Mouse (Mus musculus): ENCODE data around the gene Fat1.

Fat1 gene

DNA sequence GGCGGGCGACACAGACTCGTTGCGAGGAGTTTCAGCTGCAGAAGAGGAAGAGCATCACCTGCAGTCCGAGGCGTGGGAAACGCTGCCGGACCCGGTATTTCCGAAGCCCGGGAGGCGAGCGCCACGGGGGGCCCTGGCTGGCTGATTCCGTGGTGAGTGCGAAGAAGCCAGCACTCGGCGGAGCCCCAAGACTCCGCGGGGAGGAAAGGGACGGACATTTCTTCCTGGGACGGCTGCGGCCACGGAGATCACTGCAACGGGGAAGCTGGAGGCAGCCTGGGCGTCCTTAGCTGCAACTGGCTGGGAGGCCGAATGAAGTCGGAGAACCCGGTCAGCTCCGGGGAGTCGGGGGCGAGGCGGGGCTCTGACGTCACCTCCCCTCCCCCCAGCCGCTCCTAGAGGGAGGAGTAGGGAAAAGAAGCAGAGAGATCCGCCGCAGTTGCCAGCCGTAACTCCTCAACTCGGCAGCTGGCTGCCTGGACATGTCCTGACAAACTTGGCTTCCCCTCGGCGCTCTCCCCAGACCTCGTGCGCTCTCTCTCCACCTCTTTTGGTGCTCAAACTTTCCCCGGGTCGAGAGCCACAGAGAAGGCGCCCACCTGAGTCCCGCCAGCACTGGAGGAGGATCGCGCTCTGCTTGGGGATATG, at the start of gene Fat1:
Gene Fat1 (plus strand): TSS at position 598 of the 648 bp plus-strand sequence.
- peak; percentile 87 for DNase-seq (ENCODE audit: low read depth, low spot score)

DNA sequence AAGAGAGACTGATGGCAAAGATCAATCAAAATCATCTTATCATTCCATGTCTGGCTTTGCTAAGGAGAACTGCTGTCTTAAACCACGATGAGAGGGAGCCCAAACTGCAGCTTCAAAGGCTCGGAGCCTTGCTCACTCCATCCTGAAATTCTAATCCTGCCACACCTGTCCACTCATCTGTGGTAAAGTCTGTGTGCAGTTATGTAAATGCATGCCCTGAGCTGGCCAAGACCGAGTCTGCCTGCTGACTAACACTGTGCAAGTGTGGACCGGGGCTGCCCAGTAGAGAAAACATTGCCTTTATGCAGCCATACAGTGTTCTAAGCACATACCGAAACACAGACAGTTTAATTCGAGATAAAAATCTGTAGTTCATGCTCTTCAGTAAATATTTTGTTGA, 40.6 kb upstream of the Fat1 start:
- DNase-seq (ENCODE audit: low read depth, low spot score): no peak

DNA sequence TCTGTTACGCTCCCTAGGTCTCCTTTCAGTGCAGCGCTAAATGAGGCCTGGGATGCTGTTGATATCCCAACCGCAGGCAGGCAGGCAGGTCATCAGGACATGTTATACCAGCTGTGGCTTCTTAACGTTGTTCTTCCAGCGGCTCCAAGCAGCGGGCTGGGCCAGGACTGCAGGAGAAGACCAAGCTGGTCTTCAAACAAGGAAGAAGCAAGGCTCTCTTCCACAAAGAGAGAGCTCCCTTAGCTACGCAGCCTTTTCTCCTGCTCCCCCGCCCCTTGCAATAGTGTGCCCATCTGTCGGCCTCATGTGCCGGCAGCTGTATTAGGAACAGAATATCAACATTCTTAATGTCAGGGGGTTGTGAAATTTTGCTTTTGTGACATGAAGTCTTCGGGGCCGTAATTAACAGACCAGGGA, 35.7 kb upstream of the Fat1 start:
- peak; percentile 13 for DNase-seq (ENCODE audit: low read depth, low spot score)

DNA sequence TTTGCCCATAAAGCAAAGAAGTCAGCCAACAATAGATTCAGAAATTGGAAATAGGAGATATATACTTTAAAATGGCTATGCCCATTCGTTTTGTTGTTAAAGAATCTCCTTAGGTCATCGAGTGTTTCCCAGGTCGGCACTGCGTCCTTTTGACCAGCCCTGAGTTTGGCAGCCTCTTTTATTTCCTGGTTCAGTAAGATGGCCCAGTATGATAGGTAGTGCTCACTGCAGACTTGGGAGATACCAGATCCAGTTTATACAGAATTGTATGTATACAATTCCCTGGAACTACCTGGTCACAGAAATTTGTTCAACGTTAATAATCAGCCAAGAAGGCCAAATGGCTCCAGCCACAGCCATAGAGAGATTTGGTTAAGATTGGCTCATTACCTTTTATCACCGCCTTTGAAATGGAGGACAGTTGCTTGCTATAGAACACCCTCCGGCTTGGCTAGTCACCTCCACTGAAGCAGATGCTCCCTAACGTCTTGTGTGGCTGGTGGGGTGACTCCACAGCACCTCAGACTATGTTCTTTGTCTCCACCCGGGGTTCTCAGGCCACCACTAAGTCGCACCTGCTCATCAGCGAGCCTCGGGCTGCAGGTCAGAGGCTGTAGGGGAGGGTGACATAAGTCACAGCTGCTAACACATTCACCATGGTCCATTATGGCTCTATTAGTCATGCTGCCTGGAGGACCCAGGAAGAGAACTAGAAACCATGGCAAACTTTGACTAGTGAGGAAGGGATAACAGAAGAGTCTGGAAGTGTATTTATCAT, 23.9 kb upstream of the Fat1 start:
- DNase-seq (ENCODE audit: low read depth, low spot score): no peak

DNA sequence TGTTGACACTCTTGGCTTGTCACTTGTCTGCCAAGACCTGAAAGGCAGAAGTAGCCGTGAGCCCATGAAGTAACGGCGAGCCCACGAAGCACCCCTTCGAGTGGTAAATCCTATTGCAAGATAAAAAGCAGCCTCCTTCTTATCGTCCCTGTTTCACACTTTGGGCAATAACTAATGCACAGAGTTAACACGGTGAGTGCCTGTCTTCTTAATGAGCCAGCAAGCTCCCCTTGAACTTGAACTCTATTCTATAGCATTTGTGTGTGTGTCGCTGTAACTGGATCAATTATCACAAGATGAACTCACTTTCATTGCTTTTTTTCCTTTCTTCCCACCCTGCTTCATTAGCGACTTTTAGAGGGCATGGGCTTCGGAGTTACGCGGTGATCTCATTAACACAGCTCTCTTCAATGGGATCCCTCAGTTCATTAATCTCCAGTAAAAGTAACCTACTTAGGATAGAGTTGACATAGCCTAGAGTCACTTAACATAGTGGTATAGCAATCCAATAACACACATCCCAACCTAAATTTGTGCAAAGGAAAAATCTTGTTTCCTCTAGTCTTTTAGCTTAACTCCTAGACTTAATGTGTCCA, 15.7 kb upstream of the Fat1 start:
- DNase-seq (ENCODE audit: low read depth, low spot score): no peak

DNA sequence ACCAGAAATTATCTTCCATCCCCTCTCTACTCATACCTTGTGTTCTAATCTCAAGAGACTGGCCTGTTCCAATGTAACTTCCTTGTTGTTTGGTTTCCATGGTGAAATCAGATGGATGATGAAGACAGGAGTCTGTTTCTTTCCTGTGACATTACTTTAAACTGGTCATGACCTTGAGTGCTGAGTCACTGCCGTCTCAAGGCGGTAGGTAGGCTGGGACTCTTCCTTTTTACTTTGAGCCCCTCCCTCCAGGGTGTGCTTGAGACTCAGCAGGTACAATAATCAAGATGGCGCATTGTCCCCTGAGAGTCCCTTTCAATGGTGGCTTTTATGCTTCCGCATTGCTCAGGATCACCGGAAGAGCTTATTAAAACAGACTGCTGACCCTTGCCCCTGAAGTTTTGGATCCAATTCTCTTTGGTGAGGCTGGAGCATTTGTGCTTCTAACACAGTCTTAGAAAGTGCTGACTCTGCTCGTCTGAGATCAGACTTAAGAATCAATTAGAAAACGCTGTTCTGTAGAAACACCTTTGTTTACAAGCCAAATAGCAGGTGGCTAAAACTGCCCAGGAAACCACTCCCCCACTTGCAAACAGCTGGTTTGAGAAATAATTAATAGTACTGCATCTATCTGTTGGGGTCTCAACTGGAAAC, 14.7 kb upstream of the Fat1 start:
- DNase-seq (ENCODE audit: low read depth, low spot score): no peak

DNA sequence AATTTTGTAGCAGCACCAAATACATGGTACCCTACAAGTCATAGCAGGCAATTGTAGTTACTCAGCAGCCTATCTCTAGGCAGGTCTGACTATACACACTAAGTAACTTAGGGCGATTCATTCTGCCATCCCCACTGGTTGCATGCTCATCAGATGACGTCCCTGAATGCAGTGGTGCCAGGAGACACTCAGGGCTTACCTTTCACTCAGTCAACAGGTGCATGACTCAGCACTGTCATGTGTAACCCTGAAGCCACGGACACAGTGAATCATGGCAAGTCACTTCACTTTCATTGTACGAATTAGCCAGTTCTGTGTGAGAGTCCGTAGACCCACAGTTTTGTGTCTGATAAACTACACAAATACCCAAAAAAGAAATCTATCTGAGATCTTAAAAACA, 10.3 kb upstream of the Fat1 start:
- DNase-seq (ENCODE audit: low read depth, low spot score): no peak

DNA sequence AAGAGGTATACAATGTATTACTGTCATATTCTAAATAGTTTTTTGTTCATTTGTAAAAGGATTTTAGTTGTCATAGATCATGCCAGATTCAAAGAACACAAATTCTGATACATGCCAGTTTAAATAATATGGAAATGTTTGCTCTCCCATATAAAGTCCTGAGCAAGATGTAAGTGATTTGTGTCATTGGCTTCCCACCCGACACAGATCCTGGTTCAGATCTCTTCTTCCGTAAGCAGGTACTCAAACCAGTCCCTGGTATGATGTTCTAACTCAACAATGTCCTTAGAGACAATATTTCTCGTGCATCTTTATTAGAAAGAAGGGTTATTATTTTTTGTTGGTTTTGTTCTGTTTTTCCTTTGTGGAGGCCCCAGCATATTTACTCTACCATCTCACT, 5.2 kb upstream of the Fat1 start:
- DNase-seq (ENCODE audit: low read depth, low spot score): no peak

DNA sequence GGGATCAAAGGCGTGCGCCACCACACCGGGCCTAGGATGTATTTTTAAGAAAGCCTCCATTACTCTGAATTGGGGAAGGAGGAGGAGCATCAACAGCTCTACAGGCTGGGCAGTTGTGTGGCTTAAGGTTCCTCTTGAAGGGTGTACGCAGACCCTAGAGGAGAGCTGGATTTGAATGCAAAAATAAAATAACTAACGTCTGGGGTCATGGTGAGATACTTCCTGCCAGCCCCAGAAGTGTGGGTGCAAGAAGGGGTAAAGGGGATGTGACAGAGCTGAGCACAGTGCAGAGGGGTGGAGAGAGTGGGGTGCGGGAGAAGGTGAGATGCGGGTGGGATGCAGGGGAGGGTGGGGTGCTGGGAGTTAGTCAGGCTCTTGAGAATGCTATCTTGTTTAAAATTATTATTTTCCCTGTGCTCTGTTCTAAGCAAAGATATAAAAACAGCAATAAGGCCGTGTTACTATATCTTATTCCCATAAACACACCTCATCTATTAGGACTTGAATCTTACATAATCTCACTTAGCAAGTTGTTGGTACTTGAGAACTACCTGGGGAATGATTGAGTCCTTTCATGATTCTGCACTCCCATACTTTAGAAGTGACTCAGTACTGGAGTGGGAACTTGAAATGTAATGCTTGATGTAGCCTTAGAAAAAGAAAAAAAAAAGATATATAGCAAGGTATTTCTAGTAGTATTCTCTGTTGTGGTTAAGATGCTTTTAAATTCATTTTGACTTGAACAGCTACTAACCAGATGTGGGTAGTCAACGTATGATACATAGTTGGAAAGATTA, 2.5 kb upstream of the Fat1 start:
- no peak for DNase-seq (ENCODE audit: low read depth, low spot score)

DNA sequence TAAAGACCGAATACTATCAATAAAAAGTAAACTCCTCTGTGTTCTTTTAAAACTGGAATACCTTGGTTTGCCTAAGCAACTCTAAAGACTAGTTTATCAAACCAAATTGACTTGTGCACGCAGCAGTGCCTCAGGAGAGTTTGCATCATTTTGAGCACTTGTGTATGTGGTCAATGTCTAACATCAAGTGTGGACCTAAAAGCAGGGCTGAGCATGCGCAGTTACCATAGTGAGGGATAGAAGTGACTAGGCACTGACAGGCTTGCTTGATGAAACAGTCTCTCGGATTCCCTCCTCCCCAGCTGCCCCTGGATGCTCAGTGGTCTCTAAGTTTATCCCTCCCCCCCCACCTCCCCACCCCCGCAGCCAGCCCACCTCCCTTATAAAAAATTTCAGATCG, 1.8 kb upstream of the Fat1 start:
- DNase-seq (ENCODE audit: low read depth, low spot score): no peak

DNA sequence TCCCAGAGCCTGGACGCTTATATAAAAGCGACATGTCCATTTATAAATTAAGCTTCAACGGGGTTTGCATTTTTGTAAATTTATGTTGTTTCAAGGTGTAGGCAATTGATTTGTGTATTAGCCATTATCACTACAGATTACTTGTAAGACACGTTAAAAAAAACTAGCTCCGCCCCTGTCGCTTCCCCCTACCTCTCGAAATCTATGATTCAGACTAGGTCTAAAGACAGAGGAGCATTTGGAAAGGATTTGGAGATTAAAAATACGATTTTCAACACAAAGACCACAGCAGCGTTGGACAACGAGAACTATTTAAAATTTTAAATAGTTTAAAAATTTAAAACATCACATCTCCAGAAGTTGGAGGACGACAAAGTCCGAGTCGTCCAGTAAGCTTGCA, 831 bp upstream of the Fat1 start:
- no peak for DNase-seq (ENCODE audit: low read depth, low spot score)

DNA sequence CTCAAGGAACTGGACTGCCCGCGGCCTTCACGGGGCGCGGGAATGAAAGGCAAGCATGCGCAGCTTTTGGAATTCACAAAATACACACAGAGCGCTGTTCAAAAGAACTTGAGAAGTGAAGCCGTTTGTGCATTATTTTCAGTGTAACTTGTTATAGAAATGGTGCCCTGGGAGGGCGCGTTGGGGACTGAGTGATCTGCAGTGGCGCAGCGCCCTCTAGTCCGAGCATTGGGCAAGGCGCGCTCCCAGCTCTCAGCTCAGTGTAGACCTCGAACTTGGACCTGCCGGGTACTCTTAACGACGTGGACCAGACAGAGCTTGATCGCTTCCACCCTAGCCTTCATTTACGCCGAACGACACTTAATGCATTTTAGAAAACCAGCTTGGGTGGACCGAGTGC, 494 bp downstream of the Fat1 start:
- peak; percentile 92 for DNase-seq (ENCODE audit: low read depth, low spot score)

DNA sequence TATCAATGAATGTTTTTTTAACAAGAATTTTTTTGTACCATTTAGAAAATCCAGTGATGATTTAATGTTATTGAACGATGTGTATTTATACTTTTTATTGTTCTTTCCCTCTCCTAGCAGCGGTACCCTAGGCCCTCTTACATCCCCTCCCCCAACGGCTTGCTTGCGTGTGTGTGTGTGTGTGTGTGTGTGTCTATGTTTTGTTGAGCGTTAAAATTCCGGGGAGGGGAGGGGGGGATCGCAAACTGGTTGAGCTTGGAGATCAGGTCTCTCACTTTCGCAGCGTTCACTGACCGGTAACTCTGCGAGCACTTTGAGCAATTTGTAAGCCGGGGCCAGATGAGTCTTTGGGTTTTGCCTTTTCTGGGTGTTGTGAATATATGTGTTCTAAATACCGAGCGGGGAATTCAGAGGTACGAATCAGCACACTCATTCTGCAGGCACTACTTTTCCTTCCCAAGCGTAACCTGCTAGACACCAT, 1.3 kb downstream of the Fat1 start:
- peak; percentile 68 for DNase-seq (ENCODE audit: low read depth, low spot score)

DNA sequence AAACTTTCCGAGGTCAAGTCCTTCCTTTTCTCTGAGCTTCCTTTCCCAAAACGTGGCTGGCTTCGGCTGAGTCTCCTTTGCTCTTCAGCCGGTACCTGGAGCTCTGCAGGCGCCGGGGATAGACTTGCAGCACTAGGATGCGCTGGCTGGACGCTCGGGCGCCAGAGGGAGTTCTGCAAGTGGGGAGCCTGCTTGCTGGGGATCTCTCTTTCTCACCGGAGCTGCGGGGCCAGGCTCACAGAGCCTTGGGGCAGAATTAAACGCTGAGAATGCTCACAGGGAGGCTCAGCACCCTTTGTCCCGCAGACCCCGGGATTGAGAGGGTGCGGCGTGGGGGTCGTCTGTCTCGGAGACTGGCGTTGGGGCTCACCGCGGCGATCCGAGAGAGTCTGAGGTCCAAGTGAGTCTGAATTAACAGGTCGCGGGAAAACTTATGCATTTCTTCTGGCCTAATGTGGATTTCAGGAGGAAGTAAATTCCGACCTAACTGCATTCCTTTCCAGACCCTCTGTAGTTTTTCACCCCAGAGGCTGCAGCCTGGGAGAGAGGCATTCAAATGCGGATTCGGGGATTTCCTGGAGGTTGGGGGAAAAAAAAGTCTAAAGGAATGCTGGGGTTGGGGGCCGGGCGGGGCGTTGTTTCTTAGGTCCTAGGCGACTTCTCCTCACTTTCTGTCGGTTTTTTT, 2.0 kb downstream of the Fat1 start:
- DNase-seq (ENCODE audit: low read depth, low spot score): peak; percentile 60

DNA sequence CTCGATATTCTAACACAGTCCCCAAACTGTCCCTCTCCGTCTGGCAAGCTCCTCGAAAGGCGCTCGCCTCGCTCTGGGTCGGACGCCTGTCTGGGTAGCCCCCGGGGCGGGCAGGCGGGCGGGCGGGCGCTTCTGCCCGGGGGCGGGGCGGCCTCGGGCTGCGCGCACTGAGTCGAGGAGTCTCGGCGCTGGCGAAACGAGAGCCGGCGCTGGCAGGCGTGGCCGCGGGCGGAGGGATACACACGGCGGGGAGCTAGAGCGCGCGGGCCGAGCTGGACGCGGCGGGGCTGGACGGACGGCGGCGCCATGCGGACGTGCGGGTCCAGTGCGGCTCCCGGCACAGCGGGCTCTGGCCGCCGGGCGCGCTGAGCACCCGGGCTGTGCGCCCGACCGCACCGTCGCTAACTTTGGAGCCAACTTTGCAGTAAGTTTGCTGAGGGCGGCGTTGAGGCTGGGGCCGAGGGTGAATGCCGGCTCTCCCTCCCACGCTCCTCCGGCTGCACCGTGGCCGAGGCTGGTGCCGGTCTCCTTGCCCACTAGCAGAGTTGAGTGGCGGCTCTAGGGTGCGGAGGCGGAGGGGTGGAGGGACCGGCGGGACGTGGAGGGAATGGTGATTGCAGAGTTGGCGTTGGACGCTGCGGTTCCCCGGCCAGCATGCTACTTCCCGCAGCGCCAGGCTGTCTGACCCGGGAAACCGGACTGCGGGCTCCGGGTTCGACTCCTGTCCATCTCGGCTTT, 2.8 kb downstream of the Fat1 start:
- peak; percentile 87 for DNase-seq (ENCODE audit: low read depth, low spot score)

DNA sequence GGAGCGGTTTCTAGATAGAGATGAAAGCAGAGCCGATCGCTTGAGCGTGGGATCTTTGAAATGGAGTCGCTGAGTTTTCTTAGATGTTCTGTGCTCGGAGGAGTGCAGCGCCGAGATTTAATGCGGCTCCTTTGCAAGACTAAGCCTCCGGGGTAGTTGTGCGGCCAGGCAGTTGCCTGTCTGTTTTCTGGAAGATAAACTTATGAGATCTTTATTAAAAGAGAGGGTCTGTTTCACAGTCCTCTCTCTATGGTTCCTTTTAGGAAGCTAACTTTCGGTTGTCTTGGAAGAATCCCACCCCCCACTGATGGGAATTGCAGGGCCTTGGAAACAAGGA, 3.4 kb downstream of the Fat1 start:
- DNase-seq (ENCODE audit: low read depth, low spot score): peak; percentile 48

DNA sequence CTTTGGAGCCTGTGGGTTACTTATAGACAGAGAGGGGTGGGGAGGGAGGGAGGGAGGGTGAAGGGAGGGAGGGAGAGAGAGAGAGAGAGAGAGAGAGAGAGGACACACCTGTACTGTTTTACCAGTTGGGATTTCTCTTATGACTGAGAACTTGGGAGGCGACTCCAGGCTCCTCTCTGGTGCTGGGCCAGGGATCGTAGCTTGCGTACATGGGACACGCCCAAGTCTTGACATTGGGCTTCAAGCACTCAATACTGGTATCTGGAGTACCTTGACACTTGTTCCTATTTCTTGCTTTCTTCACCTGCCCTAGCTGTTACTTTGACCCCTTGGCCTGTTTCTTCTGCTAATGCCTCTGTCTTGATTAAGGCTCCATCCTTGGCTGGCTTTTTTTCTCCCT, 10.3 kb downstream of the Fat1 start:
- DNase-seq (ENCODE audit: low read depth, low spot score): no peak

DNA sequence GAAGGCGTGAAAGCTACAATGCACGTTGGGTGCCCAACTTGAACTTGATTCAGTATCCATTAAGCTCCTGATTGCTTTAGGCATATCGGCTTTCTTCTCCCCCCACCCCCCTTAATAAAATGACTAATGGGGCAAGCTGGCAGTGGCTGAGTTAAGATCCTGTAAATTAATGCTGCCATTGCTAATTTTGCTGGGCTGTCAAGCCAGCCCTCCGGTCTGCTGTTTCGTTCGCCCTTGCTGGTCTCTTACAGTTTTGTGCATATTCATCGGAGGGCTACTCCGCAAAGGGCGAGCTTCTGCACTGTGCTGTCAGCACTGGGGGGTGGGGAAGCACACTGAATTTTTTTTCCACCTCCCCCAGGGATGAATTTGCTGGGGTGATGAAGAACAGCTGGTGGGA, 13.3 kb downstream of the Fat1 start:
- DNase-seq (ENCODE audit: low read depth, low spot score): no peak

DNA sequence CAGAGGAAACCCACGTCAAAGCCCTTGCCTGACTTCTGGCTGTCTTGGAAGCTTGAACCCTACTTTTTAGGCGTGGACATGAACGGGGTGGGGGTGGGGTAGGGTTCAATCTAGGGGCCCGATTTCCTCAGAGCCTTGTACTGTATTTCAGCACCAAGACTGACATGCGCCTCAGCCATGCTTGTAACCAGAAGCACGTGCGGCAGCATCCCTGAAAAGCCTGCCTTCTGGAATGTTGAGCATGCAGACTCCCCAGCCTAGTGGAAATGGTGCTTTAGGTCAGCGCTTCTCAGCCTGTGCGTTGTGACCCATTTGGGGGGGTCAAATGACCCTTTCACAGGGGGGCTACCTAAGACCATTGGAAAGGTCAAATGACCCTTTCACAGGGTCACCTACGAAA, 25.2 kb downstream of the Fat1 start:
- no peak for DNase-seq (ENCODE audit: low read depth, low spot score)

DNA sequence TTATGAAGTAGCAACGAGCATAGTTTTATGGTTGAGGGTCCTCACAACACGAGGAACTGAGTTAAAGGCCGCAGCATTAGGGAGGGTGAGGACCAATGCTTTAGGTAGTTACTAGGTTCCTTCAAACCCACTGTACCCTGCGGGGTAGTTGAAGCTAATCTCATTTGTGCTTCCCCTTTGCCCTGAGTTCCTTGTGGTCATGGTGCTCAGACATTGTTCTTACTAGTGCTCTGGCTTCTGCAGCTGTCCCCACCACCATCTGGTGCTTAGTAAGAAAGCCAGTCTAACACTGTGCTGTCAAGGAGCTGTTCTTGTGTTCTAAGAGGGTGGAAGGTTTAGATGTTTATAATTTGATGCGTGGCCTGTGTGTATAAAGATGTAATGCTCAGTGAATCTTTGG, 25.7 kb downstream of the Fat1 start:
- DNase-seq (ENCODE audit: low read depth, low spot score): no peak
